Mouse (Mus musculus) lung, adult 2 months (tissue): ENCODE measurements at regions not wholly inside any gene's neighbourhood (a gene's known extent, or its start where the extent isn't known, plus 50 kb on each side); places are given as distances from the start of the nearest gene placed in this dataset.

Source experiments
- DNase-seq: peaks from one replicate; pipeline ENCODE4 v3.0.0; 2022
- H3K4me1 ChIP-seq: fragments of 200-500 bp; 2 replicates; pipeline ENCODE4 v1.6.1; 2011; ENCODE audit warnings: low read length; ENCODE audit not compliant: control insufficient read depth, insufficient read depth
- H3K4me3 ChIP-seq: fragments of 200-500 bp; replicated peaks from 2 replicates; pipeline ENCODE3; 2011; ENCODE audit warnings: low read depth, mild to moderate bottlenecking, control low read depth, low read length; ENCODE audit errors: extremely low read depth
- CTCF ChIP-seq: fragments of 200-500 bp; IDR thresholded peaks from 2 replicates; pipeline ENCODE4 v1.5.1; 2011; ENCODE audit warnings: mild to moderate bottlenecking, low read length, control low read depth; ENCODE audit not compliant: insufficient read depth
- POLR2A ChIP-seq: fragments of 200-500 bp; IDR thresholded peaks from 2 replicates; pipeline ENCODE4 v1.6.1; 2011; ENCODE audit warnings: low read depth, mild to moderate bottlenecking, control low read depth, low read length, borderline replicate concordance; ENCODE audit errors: extremely low read depth
- WGBS: fragments of 180-500 bp; shearing (Covaris S2); methylation state at CpG from one replicate; pipeline ENCODE4 v1.1.7; 2018; 5-methylcytosine and 5-hydroxymethylcytosine counted together

DNA sequence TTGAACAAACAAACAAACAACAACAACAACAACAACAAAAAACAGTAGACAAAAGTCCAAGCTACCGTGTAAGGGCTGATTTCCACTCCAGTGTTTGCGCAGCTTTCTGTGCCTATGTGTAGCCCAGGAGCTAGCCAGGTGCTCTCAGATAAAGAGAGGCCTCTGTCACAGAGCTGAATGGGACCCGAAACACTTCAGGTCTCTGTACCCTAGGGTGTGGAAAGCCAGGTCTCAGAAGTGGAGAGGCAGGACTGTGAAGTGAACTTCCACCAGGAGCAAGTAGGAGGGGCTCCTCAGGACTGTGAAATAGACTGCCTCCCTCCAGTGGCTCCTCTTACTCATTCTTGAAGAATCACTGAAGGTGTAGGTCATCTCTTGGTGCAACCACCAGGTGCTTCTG, 61.4 kb upstream of the Habp2 start:
- Histone ChIP-seq H3K4me1 (no peaks in the 10 kb centered on the region), H3K4me3 (no peak overlapping the region)
- TF ChIP-seq POLR2A (no peak), CTCF (no peak)
- WGBS, result 64% methylated on average over 3 of the region's 3 CpGs
- DNase-seq, result no peak

DNA sequence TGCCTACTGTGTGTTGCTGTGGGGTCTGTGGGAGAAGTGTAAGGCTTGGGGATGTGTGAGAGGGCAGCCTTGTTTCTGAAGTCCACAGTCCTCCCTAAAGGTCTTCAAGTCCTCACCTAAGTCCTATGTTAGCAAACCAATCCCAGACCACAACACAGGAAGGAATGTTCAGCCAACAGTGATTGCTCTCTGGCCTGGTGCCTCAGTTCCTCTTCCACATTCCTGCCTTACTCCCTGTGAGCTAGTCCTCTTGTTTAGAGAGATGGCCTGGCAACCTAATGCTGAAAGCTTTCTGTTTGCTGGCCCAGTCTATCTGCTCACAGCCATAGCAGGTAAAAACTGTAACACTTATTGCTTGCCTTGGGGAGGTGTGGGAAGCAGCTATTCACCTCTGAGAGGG, 58.4 kb upstream of the Habp2 start:
- H3K4me1 ChIP-seq, result no peaks in the 10 kb centered on the region
- no peak for DNase-seq
- no peak for TF ChIP-seq CTCF
- no peak for TF ChIP-seq POLR2A
- no peak overlapping the region for H3K4me3 ChIP-seq

DNA sequence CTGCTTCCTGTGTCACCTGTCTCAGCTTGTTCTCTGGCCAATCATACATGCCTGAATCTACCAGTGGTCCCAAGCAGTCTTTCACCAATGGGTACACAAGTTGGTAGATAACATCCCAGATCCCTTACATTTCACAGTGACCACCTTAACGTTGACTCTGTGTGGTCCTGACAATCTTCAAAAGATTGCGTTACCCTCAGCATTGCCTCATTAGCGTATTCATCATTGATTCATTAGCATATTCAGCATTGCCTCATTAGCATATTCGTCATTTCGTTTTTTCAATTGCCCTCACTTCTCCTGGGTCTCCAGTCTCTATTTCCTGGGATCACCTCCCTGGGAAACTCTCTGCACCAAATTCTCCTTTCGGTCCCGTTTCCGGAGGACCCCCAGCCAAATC, 55.5 kb upstream of the Habp2 start:
- Histone ChIP-seq H3K4me3 (no peak overlapping the region), H3K4me1 (no peaks in the 10 kb centered on the region)
- TF ChIP-seq CTCF (no peak), POLR2A (no peak)
- no peak for DNase-seq
- 76% methylated on average over 8 of the region's 8 CpGs for WGBS

DNA sequence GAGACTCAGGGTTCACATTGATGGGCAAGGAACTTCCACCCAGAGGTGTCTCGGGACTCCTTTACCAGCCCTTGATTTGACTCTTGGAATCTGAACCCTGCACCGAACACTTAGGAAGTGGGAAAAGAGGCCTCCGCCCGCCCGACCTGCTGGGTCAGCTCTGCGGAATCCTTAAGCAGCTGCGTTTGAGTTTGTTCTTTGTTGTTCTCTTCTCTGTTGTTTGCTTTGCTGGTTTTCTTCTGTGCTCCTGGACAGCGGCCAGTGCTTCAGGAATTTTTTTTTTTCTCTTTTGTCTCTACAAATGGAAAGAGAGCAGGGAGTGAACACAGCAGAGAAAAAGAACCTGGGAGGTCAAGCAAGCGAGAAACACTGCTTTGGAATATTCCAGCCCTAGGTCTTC, 55.1 kb upstream of the Habp2 start:
- no peak for DNase-seq
- 25% methylated on average over 9 of the region's 9 CpGs for WGBS

DNA sequence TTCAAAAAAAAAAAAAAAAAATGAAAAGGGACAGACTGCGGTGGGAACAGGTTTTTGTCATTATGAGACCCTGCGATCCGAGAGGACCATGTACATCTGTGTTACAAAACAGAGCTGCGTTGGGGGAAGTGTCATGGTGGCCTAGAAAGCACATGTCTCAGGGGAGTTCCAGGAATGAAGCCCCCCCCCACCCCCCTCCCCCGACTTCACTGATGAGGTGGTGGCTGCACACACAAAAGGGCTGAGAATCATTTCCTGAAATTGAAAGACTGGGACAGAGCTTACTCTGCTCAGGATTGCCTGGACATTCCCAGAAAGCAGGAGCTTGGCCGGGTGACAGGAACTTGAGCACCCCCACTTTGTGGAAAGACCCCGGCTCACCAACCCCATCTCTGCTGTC, 54.7 kb upstream of the Habp2 start:
- no peaks in the 10 kb centered on the region for H3K4me1 ChIP-seq
- DNase-seq, result no peak
- no peak overlapping the region for H3K4me3 ChIP-seq
- no peak for TF ChIP-seq CTCF
- no peak for TF ChIP-seq POLR2A
- 32% methylated on average over 7 of the region's 7 CpGs for WGBS

More for the DNA sequence above, 55.1 kb upstream of the Habp2 start:
- Histone ChIP-seq H3K4me1 (no peaks in the 10 kb centered on the region), H3K4me3 (no peak overlapping the region)
- no peak for TF ChIP-seq POLR2A

DNA sequence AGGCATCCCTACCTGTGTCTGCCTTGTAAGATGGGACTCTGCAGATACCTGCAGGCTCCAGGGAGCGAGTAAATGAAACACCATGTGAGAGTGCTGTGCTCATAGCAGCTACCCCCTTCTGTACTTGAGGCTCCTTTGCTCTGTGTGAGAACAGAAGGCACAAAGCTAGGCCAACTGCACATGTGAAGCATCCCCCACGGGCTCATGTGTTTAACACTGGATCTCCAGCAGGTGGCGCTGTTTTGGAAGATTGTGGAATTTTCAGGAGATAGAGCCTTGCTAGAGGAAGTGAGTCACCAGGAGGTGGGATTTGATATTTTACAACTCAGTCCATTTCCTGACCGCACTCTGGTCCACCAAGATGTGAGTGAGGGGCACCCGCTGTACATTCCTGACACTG, 54.0 kb upstream of the Habp2 start:
- TF ChIP-seq POLR2A (no peak), CTCF (no peak)

DNA sequence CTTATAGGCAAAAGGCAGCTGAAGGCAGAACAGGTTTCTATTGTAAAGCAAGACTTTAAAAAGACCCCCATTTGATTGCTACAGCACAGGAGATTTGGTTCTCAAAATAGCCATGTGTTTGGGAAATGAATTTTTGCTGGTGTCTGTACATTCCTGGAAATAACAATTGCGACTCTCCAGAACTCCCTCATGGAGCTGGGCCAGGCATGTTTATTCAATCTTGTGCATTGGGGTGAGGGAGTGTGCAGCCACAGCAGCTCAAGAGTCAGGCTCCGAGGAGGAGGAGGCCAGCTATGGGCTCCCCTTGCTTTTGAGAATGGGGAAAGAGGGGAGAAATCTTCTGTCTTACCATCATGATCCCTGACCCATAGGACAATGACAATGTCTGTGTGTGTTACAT, 51.9 kb upstream of the Habp2 start:
- Histone ChIP-seq H3K4me3 (no peak overlapping the region), H3K4me1 (no peaks in the 10 kb centered on the region)
- TF ChIP-seq CTCF (no peak), POLR2A (no peak)
- WGBS, result 26% methylated on average over 2 of the region's 2 CpGs
- DNase-seq, result no peak

More for the DNA sequence above, 54.0 kb upstream of the Habp2 start:
- 97% methylated on average over 5 of the region's 5 CpGs for WGBS
- H3K4me3 ChIP-seq, result no peak overlapping the region
- DNase-seq, result no peak
- no peaks in the 10 kb centered on the region for H3K4me1 ChIP-seq
